In genomic region chr11:6414751-6415550, GRCm38 (mm10) we compare ENCODE assay signal across 8 mouse cellular contexts. TPM values are rescaled to one million over a fixed set of nuclear protein-coding genes. Genes with fewer than 3 reads are reported as not detected.
DNase-seq lines count a peak whose midpoint lies in the region; ATAC-seq and TF ChIP-seq lines count a peak whose summit lies in the region.

Gene Ppia (plus strand): TSS chr11:6415443.

- peak; percentile 18 for ATAC-seq in frontal cortex, adult (ENCODE audit: low TSS enrichment)
- peak; percentile 41; the same call in 1 of the 2 replicates for ATAC-seq in heart, embryonic 15.5 days (replicated peaks; ENCODE audit: insufficient number of reproducible peaks, insufficient read depth, low FRiP score, low read depth)

- no peak for TF ChIP-seq CTCF in embryonic fibroblast, embryonic 13.5 days (IDR thresholded peaks at IDR 0.05; ENCODE audit: borderline replicate concordance, insufficient read depth, low read length)

- no peak for DNase-seq in frontal cortex, postnatal 25 days (ENCODE audit: low spot score in 2 of 2)
- DNase-seq in R1 (ENCODE audit: low read depth, low spot score): peak; percentile 71
- DNase-seq in layer of hippocampus, postnatal 14 days (ENCODE audit: low spot score in 2 of 2): no peak
- no peak for DNase-seq in right cerebral cortex, adult 2 months (ENCODE audit: low spot score in 2 of 2)

- H3K27ac ChIP-seq in embryonic fibroblast, embryonic 13.5 days (ENCODE audit: insufficient read depth, low read length): peak within 1 kb of the TSS; percentile 99
- peak within 1 kb of the TSS; percentile 96 for H3K27ac ChIP-seq in heart, embryonic 15.5 days

- TF ChIP-seq POLR2A in embryonic fibroblast, embryonic 13.5 days (IDR thresholded peaks at IDR 0.05; ENCODE audit: low read depth, low read length): peak; percentile 90

- no peaks in the 10 kb centered on the region for H3K27me3 ChIP-seq in heart, embryonic 15.5 days
- H3K27me3 ChIP-seq in megakaryocyte, embryonic 14.5 days (replicated peaks): no peaks in the 10 kb centered on the region

- H3K4me1 ChIP-seq in embryonic fibroblast, embryonic 13.5 days (ENCODE audit: control insufficient read depth, insufficient read depth, low read length): no peaks in the 10 kb centered on the region
- peaks cover 28% of the 10 kb centered on the region for H3K4me1 ChIP-seq in heart, embryonic 15.5 days (replicated peaks)
- peaks cover 57% of the 10 kb centered on the region for H3K4me1 ChIP-seq in megakaryocyte, embryonic 14.5 days

- H3K9me3 ChIP-seq in heart, embryonic 15.5 days (replicated peaks): no peaks in the 10 kb centered on the region
- H3K9me3 ChIP-seq in megakaryocyte, embryonic 14.5 days: no peaks in the 10 kb centered on the region

- peak within 1 kb of the TSS; percentile 97 for H3K4me3 ChIP-seq in embryonic fibroblast, embryonic 13.5 days (ENCODE audit: insufficient read depth, low read length)
- peak within 1 kb of the TSS; percentile 86 for H3K4me3 ChIP-seq in heart, embryonic 15.5 days
- H3K4me3 ChIP-seq in megakaryocyte, embryonic 14.5 days (replicated peaks): peak within 1 kb of the TSS; percentile 98

- peaks cover 21% of the 10 kb centered on the region for H3K36me3 ChIP-seq in heart, embryonic 15.5 days
- H3K36me3 ChIP-seq in megakaryocyte, embryonic 14.5 days (replicated peaks; ENCODE audit: low read length): peaks cover 25% of the 10 kb centered on the region

- peak within 1 kb of the TSS; percentile 70 for H3K4me2 ChIP-seq in heart, embryonic 15.5 days

- WGBS in heart, embryonic 15.5 days: 11% methylated on average over 21 of the region's 21 CpGs

- H3K9ac ChIP-seq in heart, embryonic 15.5 days: peak within 1 kb of the TSS; percentile 92

RNA-seq across cellular contexts. Expression of gene Ppia, which starts in this region (rescaled TPM):
- polyA plus RNA-seq in embryonic fibroblast, embryonic 13.5 days (2011; ENCODE audit: insufficient read length, low read depth, missing spikeins): 2,412 and 2,425 TPM in 2 replicates
- polyA plus RNA-seq in heart, embryonic 15.5 days (2015; fragmentation: Nextera tagmentation; extraction: Ambion mirVana): 3,680 and 4,098 TPM in 2 replicates
- 1,000 to 10,000 TPM; 1,939 to 1,976 TPM for total RNA-seq in layer of hippocampus, postnatal 14 days (2021)
- polyA plus RNA-seq in megakaryocyte, embryonic 14.5 days (2012; ENCODE audit: insufficient read depth, low replicate concordance): 18.2 and 172 TPM in 2 replicates

Comparison
In these comparisons a context has a peak if more than half of its experiments do, and no peak if none do; other contexts are left out.
1. RNA of gene Ppia (polyA plus RNA-seq): 3,680 to 4,098 TPM in heart, embryonic 15.5 days and 2,412 to 2,425 TPM in embryonic fibroblast, embryonic 13.5 days; 18.2 to 172 TPM in megakaryocyte, embryonic 14.5 days; every median in the first group is over 10 times any median in the second.
2. Peak in every context shown above with its lines, with median percentiles within 50 percentile points of each other: H3K4me3 ChIP-seq.